Mouse (Mus musculus) liver, adult 2 months (tissue): Measurements from ENCODE around the gene Fpgs.

Experiments used
- CTCF ChIP-seq: fragments of 200-500 bp; IDR thresholded peaks from 2 replicates; pipeline ENCODE4 v1.5.1; 2011; ENCODE audit warnings: low read depth, low read length, control low read depth
- POLR2A ChIP-seq: fragments of 200-500 bp; IDR thresholded peaks from 2 replicates; pipeline ENCODE4 v1.6.1; 2011; ENCODE audit warnings: low read length, control low read depth; ENCODE audit not compliant: insufficient read depth; ENCODE audit errors: extremely low read depth

DNA sequence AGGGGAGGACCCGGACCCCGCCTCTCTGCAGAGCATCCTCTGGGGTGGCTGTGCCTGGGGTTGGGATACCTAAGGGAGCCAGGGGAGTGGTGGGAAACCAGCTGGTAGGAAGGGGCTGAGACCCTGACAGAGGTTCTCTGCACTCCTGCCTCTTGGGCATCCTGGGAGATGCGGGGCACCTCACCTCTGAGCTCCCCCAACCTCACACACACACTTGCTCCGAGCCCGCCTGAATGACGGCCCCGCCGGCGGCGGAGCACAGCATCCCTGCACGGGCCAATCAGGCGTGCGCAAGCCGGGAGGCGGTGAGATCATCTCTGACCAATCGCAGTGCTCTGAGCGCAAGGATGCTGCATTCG lies 38.2 kb upstream of the Fpgs start:
- TF ChIP-seq CTCF (no peak), POLR2A (no peak)
